Mouse (Mus musculus): ENCODE data around the gene Adssl1. TPM values are rescaled to one million over a fixed set of nuclear protein-coding genes. Genes with fewer than 3 reads are reported as not detected.

Gene Adssl1
- polyA plus RNA-seq, 1 experiment: 202 TPM

- no peak for TF ChIP-seq MAX (IDR thresholded peaks at IDR 0.05; ENCODE audit: low read depth)
- TF ChIP-seq POLR2A (IDR thresholded peaks at IDR 0.05; ENCODE audit: insufficient read length, low read depth): peak; percentile 73
- TF ChIP-seq REST (IDR thresholded peaks at IDR 0.05; ENCODE audit: insufficient read depth, insufficient read length): no peak
- peak; percentile 73 for TF ChIP-seq POLR2AphosphoS2 (IDR thresholded peaks at IDR 0.05; ENCODE audit: insufficient read length, low read depth)
- no peak for TF ChIP-seq USF1 (IDR thresholded peaks at IDR 0.05; ENCODE audit: low read depth)
- no peak for TF ChIP-seq E2F4 (IDR thresholded peaks at IDR 0.05; ENCODE audit: insufficient read depth)
- TF ChIP-seq TCF12 (IDR thresholded peaks at IDR 0.05; ENCODE audit: insufficient read depth, poor library complexity, severe bottlenecking): no peak
- peak in 1 of 3 experiments; percentile 50 for TF ChIP-seq MYOG (IDR thresholded peaks at IDR 0.05; ENCODE audit: control insufficient read depth in 1 of 3, insufficient read depth in 1 of 3, insufficient read length in 2 of 3, low read depth in 2 of 3)
- Histone ChIP-seq H3K79me2 (ENCODE audit: control insufficient read depth, insufficient read depth) (peaks cover 45% of the 10 kb centered on the region), H3K36me3 (ENCODE audit: control insufficient read depth, insufficient read depth) (no peaks in the 10 kb centered on the region), H3K4me2 (ENCODE audit: low read depth) (peak within 1 kb of the TSS; percentile 94), H3K27me3 (ENCODE audit: control insufficient read depth, insufficient read depth, insufficient read length) (no peaks in the 10 kb centered on the region), H3K4me3 (peak within 1 kb of the TSS; percentile 97), H3ac (ENCODE audit: control insufficient read depth, insufficient read length) (peak within 1 kb of the TSS; percentile 27)
Observed at GRCm38 (mm10) chr12:112588426-112589256, 31.2 kb upstream of the Adssl1 start, which contains the start of gene Inf2. Gene Inf2, plus strand, starts transcription at chr12:112588784.

DNA sequence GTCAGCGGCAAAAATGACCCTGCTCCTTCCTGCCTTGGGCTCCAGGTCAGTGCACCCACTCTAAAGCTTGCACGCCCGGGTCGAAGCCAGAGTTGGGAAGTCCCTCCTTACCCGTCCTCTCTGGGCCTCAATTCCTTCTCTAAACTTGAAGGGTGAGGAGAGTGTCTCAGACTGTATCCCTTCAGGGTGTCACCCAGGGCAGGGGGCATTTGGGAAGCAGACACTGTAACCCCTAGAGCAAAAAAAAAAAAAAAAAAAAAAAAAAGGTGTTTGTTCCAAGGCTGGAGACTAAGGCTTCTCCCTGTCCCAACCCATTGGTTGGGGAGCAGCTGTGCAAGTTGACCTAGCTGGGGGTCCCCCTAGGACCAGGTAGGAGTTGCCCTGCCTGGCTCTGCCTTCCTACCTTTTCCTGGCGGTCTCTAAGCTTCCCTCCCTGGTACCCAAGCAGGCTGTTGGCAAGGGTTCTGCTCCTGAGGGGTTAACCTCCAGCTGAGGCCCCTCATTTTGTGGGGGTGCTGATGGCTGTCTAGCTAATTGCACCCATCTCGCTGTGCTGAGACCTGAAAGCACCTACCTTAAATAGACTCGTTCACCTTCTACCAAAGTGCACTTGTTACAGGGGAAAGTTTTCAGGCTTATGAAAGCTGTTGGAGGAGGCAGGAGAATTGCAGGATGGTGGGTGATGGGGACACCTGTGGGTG, 30.2 kb upstream of the Adssl1 start:
- TF ChIP-seq SRF (IDR thresholded peaks at IDR 0.05; ENCODE audit: control insufficient read depth, insufficient read length, low read depth) (no peak), CEBPB (IDR thresholded peaks at IDR 0.05; ENCODE audit: insufficient read depth, poor library complexity, severe bottlenecking) (no peak), REST (IDR thresholded peaks at IDR 0.05; ENCODE audit: insufficient read depth, insufficient read length) (no peak), POLR2AphosphoS2 (IDR thresholded peaks at IDR 0.05; ENCODE audit: insufficient read length, low read depth) (no peak), MAX (IDR thresholded peaks at IDR 0.05; ENCODE audit: low read depth) (no peak), USF1 (IDR thresholded peaks at IDR 0.05; ENCODE audit: low read depth) (no peak), MYOG (IDR thresholded peaks at IDR 0.05; ENCODE audit: control insufficient read depth in 1 of 3, insufficient read depth in 1 of 3, insufficient read length in 2 of 3, low read depth in 2 of 3) (no peak), E2F4 (IDR thresholded peaks at IDR 0.05; ENCODE audit: insufficient read depth) (no peak), TCF3 (IDR thresholded peaks at IDR 0.05; ENCODE audit: insufficient read length, low read depth) (no peak)
- H3ac ChIP-seq (ENCODE audit: control insufficient read depth, insufficient read length): peak overlapping the region; percentile 27
- H3K27me3 ChIP-seq (ENCODE audit: control insufficient read depth, insufficient read depth, insufficient read length): no peaks in the 10 kb centered on the region
- peak overlapping the region; percentile 71 for H3K4me2 ChIP-seq (ENCODE audit: low read depth)
- H3K79me2 ChIP-seq (ENCODE audit: control insufficient read depth, insufficient read depth): peaks cover 55% of the 10 kb centered on the region
- H3K4me3 ChIP-seq: peak overlapping the region; percentile 97
- H3K36me3 ChIP-seq (ENCODE audit: control insufficient read depth, insufficient read depth): no peaks in the 10 kb centered on the region

- H3K79me2 ChIP-seq (ENCODE audit: control insufficient read depth, insufficient read depth): peaks cover 66% of the 10 kb centered on the region
- TF ChIP-seq REST (IDR thresholded peaks at IDR 0.05; ENCODE audit: insufficient read depth, insufficient read length): no peak
- no peak for TF ChIP-seq USF1 (IDR thresholded peaks at IDR 0.05; ENCODE audit: low read depth)
- no peak for TF ChIP-seq CEBPB (IDR thresholded peaks at IDR 0.05; ENCODE audit: insufficient read depth, poor library complexity, severe bottlenecking)
- TF ChIP-seq MAX (IDR thresholded peaks at IDR 0.05; ENCODE audit: low read depth): no peak
- no peak for TF ChIP-seq MYOG (IDR thresholded peaks at IDR 0.05; ENCODE audit: control insufficient read depth in 1 of 3, insufficient read depth in 1 of 3, insufficient read length in 2 of 3, low read depth in 2 of 3)
- no peak for TF ChIP-seq POLR2A (IDR thresholded peaks at IDR 0.05; ENCODE audit: insufficient read length, low read depth)
- no peak for TF ChIP-seq POLR2AphosphoS2 (IDR thresholded peaks at IDR 0.05; ENCODE audit: insufficient read length, low read depth)
- no peak for TF ChIP-seq TCF3 (IDR thresholded peaks at IDR 0.05; ENCODE audit: insufficient read length, low read depth)
- no peak for TF ChIP-seq E2F4 (IDR thresholded peaks at IDR 0.05; ENCODE audit: insufficient read depth)
- no peak for TF ChIP-seq TCF12 (IDR thresholded peaks at IDR 0.05; ENCODE audit: insufficient read depth, poor library complexity, severe bottlenecking)
- TF ChIP-seq SRF (IDR thresholded peaks at IDR 0.05; ENCODE audit: control insufficient read depth, insufficient read length, low read depth): no peak
- TF ChIP-seq MYOD1 (IDR thresholded peaks at IDR 0.05; ENCODE audit: control insufficient read depth in 1 of 3, insufficient read length in 2 of 3, low read depth in 2 of 3): no peak
- no peak overlapping the region for H3ac ChIP-seq (ENCODE audit: control insufficient read depth, insufficient read length)
- H3K4me2 ChIP-seq (ENCODE audit: low read depth): peak overlapping the region; percentile 71
- no peaks in the 10 kb centered on the region for H3K36me3 ChIP-seq (ENCODE audit: control insufficient read depth, insufficient read depth)
- H3K4me3 ChIP-seq: peak overlapping the region; percentile 97
- H3K27me3 ChIP-seq (ENCODE audit: control insufficient read depth, insufficient read depth, insufficient read length): no peaks in the 10 kb centered on the region
Observed at GRCm38 (mm10) chr12:112590566-112591239, 29.1 kb upstream of the Adssl1 start.

DNA sequence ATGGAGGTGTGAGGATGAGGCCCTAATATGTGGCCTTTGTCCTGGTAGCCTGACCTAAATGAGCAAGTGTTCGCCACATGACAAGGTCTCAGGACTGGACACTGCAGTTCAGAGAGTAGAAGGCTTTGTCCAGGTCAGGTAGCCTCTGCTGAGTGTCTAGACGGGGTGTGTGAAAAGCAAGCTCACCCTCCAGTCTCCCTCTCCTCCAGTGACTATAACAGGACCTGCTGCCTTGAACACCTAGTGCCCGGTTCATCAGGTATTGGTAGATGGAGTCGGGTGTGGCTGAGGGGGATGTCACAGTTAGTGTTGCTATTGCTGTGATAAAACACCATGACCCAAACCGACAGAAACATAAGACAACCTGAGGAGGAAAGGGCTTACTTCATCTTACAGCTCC, 28.6 kb upstream of the Adssl1 start:
- no peak overlapping the region for H3K4me2 ChIP-seq (ENCODE audit: low read depth)
- no peaks in the 10 kb centered on the region for H3K27me3 ChIP-seq (ENCODE audit: control insufficient read depth, insufficient read depth, insufficient read length)
- TF ChIP-seq REST (IDR thresholded peaks at IDR 0.05; ENCODE audit: insufficient read depth, insufficient read length) (no peak), USF1 (IDR thresholded peaks at IDR 0.05; ENCODE audit: low read depth) (no peak), POLR2A (IDR thresholded peaks at IDR 0.05; ENCODE audit: insufficient read length, low read depth) (no peak), MYOD1 (IDR thresholded peaks at IDR 0.05; ENCODE audit: control insufficient read depth in 1 of 3, insufficient read length in 2 of 3, low read depth in 2 of 3) (no peak), CEBPB (IDR thresholded peaks at IDR 0.05; ENCODE audit: insufficient read depth, poor library complexity, severe bottlenecking) (no peak), MAX (IDR thresholded peaks at IDR 0.05; ENCODE audit: low read depth) (no peak), TCF3 (IDR thresholded peaks at IDR 0.05; ENCODE audit: insufficient read length, low read depth) (no peak), E2F4 (IDR thresholded peaks at IDR 0.05; ENCODE audit: insufficient read depth) (no peak), POLR2AphosphoS2 (IDR thresholded peaks at IDR 0.05; ENCODE audit: insufficient read length, low read depth) (no peak), TCF12 (IDR thresholded peaks at IDR 0.05; ENCODE audit: insufficient read depth, poor library complexity, severe bottlenecking) (no peak)
- no peak overlapping the region for H3ac ChIP-seq (ENCODE audit: control insufficient read depth, insufficient read length)
- H3K79me2 ChIP-seq (ENCODE audit: control insufficient read depth, insufficient read depth): peaks cover 71% of the 10 kb centered on the region
- no peaks in the 10 kb centered on the region for H3K36me3 ChIP-seq (ENCODE audit: control insufficient read depth, insufficient read depth)
- no peak overlapping the region for H3K4me3 ChIP-seq

Measured in myocyte (in vitro differentiated cells).